Mouse (Mus musculus): ENCODE measurements around the gene Msi2.

DNA sequence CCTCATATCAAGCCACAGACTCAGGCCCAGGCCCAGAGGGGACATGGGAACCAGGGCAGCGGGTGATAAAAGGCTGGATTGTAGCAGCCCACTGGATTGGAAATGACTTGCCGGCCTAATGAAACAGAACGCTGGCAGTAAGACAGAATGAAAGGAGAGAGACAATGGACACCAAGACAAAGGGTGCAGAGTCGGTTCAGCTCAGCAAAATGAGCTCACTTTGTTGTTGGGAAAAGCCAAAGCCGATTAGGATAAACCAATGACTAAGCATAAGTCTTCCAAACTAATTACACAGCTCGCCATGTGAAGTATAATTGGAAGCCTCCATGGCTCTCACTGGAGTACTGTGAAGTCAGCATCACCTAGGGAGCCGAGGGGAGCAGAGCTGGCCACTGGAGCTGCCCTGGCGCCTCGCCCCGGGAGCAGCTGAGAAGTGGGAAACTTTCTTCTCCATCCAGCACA lies 133.1 kb downstream of the Msi2 start:
- no peak for TF ChIP-seq CTCF (IDR thresholded peaks at IDR 0.05; ENCODE audit: control insufficient read depth, insufficient read depth, insufficient replicate concordance, low read depth, low read length)
- TF ChIP-seq POLR2A (IDR thresholded peaks at IDR 0.05; ENCODE audit: control insufficient read depth, low read depth, low read length): no peak
